Mouse (Mus musculus) G1E (cell line): ENCODE results near the gene Bcl6.

ENCODE experiments used
- CTCF ChIP-seq: IDR thresholded peaks from 2 replicates; pipeline ENCODE4 v1.5.1; 2012; ENCODE audit warnings: low read depth, low read length, inconsistent platforms, mixed read lengths
- GATA1 ChIP-seq: IDR thresholded peaks from 2 replicates; pipeline ENCODE4 v1.6.1; 2012; ENCODE audit warnings: borderline replicate concordance, low read length, inconsistent platforms, mixed read lengths

- TF ChIP-seq CTCF: no peak
- TF ChIP-seq GATA1: no peak
Measured at GRCm38 (mm10) chr16:23979446-23979845, 9.2 kb downstream of the Bcl6 start.
